Mouse (Mus musculus) naive thymus-derived CD4-positive, alpha-beta T cell, adult 2 months (primary cell): ENCODE data around the gene Higd2a.
"Not testable (repeated sequence)": the region's sequence is repeated elsewhere in the genome, so short reads cannot be mapped to it uniquely, and the experiment has no call there.

ENCODE experiments used
- DNase-seq: peaks from one replicate; pipeline ENCODE4 v3.0.0-alpha.2; 2011; ENCODE audit warnings: low read depth

The Higd2a gene

DNA sequence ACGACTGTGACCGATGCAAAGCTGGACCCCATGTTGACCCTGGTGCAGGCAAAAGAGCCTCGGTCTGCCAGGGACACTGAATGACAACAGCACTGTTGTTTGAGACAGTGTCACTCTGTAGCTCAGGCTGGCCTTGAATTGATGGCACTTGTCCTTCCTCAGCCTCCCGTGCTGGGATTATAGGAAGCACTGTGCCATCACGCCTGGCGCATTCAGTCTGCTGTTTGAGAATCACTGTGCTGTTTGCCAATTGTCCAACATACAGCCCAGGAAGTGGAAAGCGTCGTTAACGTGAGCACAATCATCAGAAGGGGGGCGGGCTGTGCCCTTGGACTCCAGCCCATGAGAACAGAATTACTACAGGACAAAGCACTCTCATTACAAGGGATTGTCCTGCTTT, 7.9 kb upstream of the Higd2a start:
- no peak for DNase-seq

DNA sequence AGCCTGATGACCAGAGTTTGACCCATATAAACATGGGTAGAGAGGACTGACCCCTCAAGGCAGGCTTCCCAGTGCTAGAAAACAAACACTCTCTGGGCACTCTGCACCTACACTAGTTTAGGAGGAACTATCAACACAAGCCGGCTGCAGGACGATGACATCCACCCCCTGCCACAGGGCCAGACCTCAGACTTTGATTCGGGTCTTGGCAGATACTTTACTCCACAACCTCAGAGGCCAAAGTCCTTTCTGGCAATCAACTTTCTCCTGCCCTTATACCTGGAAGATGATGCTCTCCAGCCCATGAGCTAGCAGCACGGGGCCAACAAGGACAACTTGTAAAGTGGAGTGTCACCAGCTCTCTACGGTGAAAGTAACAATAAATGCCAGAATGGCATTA, 7.1 kb upstream of the Higd2a start:
- no peak for DNase-seq

DNA sequence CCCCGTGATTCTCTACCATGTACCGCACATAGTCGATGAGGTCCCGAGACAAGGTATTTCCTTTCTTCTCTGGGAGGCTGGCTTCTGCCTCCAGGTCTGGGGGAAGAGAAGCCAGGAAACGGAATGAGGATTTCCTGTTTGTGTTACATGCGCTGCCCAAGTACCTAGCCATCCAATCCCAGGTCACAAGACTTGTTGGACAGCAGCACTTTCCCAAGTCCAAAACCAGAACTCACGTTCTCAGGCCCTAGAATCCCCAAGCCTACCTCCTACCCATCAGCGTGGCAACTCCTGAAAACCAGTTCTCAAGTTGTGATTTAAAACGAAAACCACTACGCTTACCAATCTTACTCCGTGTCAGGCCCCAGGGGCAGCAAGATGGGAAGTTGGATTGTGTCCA, 4.2 kb upstream of the Higd2a start:
- DNase-seq = no peak

DNA sequence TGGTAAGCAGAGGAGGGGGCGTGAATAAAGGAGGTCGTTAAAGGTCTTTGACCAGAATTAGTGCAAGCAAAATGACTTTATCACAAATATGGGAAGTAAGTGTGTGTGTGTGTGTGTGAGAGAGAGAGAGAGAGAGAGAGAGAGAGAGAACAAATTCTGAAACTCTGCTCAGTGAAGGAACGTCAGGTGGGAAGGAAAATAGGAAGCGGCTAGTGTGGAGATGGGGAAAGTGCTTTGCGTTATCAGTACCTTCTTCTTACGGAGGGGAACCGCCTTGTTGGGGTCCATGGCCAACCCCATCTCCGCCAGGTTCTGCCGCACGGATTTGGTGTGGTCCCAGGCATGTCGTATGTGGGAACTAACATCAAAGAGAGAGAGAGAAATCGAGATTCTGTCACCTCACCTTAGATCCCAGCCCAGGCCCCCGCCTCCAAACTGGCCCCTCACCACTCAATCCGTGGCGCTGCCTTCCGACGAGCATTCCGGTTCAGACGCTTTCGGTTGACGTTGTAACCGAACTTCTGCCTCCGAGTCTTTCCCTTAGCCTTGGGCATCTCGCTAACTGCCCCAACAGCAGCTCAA, 502 bp upstream of the Higd2a start:
- no peak for DNase-seq

DNA sequence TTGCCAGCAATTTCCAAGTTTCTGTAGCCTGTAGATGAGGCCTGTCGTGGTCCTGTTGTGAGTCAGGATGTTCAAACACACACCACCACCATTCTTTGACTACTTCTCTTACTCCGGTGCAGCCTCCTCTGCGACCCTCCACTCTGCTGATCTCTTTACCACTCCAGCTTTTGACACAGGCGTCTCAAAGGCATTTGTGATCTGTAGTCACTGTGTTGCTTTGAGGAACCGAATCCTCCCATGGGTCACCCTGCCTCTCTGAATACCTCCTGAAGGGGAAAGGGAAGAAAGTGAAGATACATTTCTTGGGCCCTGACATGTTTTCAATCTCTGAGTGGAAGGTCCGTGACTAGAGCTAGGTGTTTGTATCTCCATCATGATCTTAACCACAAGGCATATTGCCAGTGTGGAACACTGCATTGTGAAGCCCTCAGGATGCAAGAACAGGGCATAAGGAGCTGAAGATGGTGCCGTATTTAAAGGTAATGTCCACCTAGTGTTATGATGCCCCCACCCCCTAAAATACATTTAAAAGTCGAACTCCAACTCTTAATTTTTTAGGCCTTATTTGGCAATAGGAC, 1.9 kb downstream of the Higd2a start:
- no peak for DNase-seq

DNA sequence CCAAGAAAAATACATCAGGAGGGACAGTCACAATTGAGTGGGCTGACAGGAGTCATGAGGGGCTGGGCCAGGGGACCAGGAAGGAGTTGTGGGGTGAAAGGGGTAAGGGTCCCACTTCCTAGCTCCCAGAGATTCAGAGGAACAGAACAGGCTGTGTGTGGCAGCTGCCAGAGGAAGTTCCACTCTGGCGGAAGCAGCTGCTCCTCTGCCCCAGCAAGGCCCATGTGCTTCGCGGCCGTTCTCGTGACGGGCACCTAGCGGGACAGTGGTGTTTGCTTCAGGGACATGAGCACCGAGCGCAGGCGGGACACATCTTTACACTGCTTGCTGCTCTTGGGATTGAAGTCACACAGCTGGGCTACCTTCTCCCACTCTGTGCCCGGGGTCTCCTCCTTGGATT, 3.6 kb downstream of the Higd2a start:
- DNase-seq = no peak

DNA sequence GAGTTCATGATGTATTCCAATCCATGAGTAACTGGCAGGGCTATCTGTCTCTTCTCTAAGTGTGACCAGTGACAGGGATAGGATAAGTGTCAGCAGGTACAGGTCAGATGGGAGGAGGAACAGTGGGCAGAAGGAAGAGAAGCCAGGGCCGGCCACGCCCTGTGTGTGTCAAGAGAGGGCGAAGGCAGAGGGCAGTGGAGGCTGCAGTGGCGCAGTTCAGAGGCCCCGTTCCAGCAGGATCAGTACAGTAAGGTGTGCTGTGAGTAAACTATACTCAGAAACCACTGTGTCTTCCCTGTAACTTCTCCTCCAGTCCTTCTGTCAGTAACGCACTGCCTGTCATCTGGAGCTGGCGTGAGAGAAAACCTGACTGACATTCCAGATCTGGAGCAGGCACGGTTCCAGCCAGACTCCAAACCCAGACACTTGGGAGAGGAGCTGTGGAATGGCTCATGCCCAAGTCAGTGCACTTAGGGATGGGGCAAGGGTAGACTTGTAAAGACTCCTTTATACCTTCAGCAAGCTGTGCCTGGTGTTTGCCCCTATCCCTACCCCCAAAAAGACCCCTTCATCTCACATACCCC, 6.2 kb downstream of the Higd2a start:
- DNase-seq = no peak

DNA sequence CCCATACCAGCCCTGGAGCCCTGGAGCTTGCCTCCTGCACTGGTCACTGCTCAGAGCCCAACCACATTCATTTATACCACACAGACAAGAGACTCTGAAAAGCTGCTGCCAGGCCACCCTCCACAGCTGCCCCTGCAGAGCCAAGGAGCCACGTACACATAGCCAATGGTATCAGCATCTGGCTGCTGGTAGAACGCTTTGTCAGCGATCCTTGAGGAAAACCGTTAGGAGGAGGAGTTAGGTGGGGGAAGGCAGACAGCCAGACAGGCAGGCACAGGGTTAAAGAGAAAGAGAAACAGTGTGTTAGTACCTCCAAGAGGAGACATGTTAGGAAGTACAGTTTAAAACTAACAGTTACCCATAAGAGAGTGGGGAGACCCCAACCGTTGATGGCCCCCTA, 6.9 kb downstream of the Higd2a start:
- DNase-seq = no peak

DNA sequence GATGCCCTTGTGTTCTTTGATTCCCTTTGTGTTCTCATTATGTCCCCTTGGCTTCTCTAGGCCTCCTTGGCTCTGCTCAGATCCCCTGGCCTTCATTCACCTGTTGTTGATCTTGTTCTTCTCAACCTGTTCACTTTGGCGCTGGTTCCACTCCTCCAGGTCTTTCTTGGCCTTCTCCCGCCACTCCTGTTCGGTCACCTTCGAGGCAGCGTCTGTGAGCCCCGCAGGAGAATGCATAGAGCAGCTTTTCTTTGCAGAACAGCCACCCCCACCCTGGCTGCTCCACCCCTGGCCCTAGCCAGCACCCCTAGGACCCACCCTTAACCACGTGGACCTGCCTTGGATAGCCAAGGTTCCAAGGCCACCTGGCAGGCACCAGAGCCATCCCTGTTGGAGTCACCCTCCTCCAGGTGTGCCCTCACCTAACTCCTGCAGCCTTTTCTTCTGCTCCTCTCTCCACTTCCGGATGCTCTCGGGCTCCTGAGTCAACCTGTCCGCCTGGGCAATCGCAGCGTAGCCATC, 8.7 kb downstream of the Higd2a start:
- DNase-seq = no peak

DNA sequence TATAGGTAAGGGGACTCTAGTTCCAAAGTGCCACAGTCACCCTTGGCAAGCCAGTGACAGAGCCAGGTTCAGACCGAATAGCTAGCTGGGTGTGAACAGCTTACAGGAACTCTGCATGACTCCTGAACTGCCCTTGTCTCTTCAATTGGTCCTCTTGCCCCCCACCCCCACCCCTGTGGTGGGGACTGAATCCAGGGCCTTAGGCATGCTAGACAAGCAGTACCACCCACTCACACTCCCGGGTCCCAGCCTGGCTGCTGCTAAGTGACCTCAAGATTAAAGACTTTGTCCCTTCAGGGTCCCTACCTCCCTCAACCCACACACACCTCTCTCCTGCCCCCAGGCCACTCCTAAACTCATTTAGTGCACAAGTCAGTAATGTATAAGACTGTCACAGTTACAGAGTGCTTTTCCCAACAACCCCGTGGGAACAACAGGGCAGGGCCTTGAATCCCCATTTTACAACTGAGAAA, 12.7 kb downstream of the Higd2a start:
- no peak for DNase-seq

DNA sequence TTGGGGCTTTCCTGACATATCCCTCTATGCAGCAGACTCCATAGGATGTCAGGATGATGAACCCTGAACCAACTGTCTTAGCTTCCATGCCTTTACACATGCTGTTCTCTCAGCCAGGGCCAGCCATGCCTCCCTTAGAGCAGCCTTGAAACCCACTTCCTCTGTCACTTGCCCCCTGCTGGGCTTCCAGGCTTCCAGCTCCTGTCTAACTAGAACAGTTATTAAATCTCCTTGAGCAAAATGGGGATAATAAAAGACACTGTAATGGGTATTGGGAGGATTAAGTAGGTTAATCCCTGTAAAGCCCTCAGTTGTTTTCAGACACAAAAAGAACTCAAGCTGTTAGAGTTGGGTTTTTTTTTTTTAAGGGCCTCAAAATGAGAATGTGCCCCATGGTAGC, 13.5 kb downstream of the Higd2a start:
- no peak for DNase-seq

DNA sequence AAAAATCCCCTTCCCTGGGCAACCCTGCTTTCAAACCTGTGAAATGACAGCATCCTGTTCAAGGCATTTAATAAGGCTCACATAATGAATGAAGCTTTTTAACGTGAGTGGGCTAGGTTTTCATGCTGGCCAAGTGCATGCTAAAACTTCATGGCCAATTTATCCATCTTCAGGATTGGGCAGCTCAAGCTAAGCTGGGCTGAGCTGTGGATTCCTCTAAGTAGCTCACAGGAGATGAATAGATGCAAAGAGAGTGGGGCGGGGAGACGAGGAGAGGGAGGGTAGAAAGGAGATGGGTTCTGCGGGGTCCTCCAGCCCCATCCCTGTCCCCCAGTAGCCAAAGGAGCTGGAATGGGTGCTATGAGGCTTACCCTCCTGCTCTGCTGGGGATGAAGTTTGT, 14.2 kb downstream of the Higd2a start:
- DNase-seq = no peak

DNA sequence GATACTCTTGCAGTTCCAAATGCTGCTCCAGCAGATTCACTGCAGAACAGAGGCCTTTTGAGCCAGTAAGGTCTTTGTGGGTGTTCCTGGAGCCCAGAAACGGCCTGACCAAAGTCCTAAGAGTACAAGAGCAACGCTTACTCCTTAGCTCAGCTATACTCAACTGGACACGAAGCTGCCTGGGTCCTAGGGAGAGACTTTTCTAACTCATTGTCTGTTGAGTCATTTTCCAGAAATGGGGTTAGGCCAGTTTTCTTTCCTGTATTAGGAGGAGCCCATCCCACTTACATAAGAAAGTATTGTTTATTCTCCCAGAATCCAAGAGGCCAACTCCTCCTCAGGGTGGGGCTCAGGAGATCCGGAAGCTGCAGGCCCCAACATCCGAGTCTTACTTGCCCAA, 15.4 kb downstream of the Higd2a start:
- no peak for DNase-seq

DNA sequence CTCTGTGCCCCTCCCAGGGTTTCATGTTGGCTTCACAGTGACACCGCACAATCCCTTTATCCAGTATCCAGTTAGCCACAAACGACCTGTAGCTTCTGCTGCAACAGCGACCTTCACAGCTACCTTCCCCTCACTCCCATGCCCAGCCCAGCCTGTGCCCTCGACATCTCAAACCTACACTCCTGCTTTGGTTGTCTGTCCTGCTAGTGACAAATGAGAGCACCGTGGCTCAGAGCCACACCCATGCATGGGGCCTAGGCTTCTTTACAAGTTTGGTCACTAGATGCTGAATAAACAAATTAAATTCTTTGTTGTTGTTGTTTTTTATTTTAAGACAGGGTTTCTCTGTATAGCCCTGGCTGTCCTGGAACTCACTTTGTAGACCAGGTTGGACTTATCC, 17.2 kb downstream of the Higd2a start:
- no peak for DNase-seq

DNA sequence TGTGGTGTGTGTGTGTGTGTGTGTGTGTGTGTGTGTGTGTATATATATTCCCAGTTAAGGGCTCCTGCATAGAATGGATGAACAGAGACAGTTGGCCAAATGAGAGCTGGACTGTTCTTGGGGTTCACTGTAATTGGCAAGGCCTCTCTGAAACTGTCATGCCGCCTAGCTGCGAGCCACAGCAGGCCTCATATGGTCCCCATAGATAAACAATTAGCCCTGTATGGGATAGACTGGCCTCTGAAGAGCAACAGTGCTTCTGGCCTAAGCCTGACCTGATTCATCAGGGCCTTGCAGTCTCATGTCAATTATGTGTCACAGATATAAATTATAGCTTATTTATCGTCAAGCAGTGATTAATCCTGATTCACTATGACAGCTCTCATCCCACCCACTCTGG, 18.0 kb downstream of the Higd2a start:
- no peak for DNase-seq

DNA sequence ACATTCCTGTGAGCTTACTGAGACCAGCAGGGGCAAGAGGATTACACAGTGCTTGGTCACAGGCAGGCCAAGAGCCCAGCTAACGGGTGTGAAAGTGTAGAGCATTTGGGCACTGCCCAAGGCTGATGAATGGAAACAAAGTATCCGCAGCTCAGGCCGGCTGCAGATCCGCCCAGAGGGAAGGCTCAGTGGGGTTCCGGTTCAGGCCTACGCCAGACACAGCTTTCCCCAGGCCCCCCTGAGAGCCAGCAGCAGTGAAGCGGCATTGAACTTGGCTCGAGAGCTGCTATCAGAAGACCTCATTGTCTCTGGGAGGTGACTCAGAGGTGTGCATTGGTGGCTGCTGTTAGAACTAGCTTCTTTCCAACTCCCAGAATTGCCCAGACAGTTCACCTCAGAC, 18.7 kb downstream of the Higd2a start:
- no peak for DNase-seq

DNA sequence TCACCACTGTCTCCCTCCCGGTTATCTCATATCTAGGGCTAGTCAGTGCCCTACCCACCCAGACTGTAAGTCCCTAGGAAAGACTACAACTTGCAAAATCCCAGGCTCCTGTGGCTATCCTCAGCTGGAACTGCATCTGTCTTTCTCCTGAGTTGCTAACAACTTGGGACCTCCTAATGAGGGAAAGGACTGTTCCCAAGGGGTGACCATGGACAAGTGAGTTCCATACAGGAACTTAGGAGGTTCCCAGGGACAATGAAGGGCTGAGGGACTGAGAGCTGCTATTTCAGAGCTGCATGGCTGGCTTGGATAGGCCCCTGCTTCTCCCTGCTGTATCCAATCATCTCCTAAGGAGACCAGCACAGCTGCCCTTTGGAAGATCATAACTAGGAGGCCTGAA, 19.3 kb downstream of the Higd2a start:
- no peak for DNase-seq

DNA sequence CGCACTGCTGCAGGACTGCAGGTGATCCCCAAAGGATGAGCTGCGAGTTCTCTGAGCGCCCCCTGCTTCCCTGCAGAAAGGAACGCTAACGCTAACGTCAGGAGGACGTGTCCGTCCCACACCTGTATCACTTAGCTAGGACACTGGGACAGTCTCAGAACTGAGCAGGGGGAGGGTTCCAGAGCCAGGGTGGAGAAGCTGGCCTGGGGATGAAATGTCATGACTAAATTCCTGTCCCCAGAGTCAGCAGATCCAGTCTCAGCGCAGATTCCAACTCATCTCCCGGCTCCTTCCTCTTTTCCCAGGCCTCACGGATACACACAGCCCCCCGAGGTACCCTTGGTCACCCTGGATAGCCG, 20.6 kb downstream of the Higd2a start:
- DNase-seq = peak; percentile 29

DNA sequence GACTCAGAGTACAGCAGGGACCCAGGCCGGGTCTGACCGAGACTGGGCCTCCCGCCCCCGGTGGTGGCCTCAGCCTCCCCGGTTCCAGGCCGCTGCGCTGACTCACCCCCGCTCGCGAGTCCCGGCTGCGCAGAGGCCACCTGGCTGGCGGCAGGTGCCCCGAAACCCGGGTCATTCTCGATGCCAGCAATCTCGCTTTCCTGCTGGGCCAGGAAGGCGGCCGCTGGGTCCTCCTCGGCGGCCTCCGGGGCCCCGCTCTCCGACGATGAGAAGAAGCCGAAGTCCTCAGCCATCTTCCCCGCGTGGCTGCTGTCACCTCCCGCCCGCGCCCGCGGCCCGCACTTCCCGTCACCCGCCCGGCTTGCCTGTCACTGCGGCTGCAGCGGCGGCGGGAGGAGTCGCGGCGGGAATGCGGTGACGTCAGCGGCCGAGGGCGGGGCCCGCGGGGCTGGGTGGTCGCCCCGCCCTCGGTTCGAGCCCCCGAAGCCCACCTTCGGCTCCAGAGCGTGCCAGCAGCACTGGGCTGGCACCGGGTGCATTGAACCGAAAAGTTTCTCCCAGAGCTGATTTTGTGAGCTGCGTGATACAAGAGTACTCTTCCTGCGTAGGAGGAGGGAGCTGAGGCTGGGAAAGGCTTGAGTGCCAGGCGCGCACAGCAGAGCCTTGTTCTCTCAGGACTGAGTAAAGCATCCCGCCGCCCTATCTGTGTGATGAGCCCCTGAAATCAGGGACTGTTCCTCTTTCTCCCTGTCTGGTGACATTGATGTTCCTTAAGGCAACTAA, 21.2 kb downstream of the Higd2a start, which contains the start of gene Cltb:
Cltb (minus strand) TSS at position 373 of the 783 bp plus-strand sequence.
- peak; percentile 83 for DNase-seq

DNA sequence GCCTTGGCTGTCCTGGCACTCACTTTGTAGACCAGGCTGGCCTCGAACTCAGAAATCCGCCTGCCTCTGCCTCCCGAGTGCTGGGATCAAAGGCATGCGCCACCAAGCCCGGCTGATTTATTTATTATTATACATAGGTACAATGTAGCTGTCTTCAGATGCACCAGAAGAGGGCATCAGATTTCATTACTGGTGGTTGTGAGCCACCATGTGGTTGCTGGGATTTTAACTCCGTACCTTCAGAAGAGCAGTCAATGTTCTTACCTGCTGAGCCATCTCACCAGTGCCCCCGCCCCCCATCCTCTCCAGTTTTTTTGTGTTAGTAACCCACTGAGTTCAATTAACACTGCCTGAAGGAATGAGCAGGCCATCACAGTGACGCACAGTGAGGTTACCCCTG, 23.1 kb downstream of the Higd2a start:
- not testable (repeated sequence) for DNase-seq

DNA sequence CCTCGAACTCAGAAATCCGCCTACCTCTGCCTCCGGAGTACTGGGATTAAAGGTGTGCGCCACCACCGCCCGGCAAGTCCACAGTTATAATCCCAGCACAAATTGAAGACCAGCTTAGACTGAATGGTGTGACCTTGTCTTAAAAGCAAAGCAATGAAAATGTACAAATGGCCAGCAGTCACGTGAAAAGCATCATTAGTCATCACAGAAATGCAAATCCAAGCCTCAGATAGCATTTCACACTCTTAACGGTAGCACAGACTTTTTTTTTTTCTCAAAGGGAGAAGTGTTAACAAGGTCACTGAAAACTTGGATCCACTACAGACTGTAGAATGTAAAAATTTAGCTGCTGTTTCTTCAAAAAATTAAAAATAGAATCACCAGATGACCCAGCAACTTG, 26.3 kb downstream of the Higd2a start:
- no peak for DNase-seq

DNA sequence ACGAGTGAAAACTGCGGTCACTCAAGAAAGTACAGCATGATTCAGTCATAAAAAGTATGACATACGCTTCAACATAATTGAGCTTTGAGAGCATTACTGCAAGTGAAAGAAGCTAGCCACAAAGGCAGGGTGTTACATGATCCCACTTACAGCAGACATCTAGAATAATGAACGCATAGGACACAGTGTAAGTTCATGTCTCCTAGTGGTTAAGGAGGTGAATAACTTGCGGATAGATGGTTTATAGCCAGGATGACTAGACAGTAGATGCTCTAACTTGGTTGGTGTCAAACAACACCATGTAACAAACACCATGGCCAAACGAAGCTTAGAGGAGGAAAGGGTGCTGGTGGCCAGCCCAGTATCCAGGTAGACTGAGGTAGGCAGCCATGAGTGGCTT, 27.0 kb downstream of the Higd2a start:
- no peak for DNase-seq
